Mouse (Mus musculus) embryonic facial prominence, embryonic 15.5 days (tissue): ENCODE data around the gene Gemin7. TPM values are rescaled to one million over a fixed set of nuclear protein-coding genes. Genes with fewer than 3 reads are reported as not detected.

Experiments
- ATAC-seq: fragments of 200-750 bp; cut with Nextera tagmentation; 2 replicates; pipeline ENCODE4 v1.8.0; 2017; ENCODE audit warnings: low read depth, moderate TSS enrichment; ENCODE audit not compliant: insufficient number of reproducible peaks, low FRiP score, low TSS enrichment
- H3K27ac ChIP-seq: fragments of 300-500 bp; sonication (generic); replicated peaks from 2 replicates; pipeline ENCODE4 v1.5.1; 2015; ENCODE audit warnings: mild to moderate bottlenecking, inconsistent platforms
- H3K27me3 ChIP-seq: fragments of 300-500 bp; sonication (generic); 2 replicates; pipeline ENCODE4 v1.6.1; 2015; ENCODE audit warnings: inconsistent platforms
- H3K36me3 ChIP-seq: fragments of 300-500 bp; sonication (generic); 2 replicates; pipeline ENCODE4 v1.6.1; 2015; ENCODE audit warnings: mild to moderate bottlenecking, inconsistent platforms
- H3K4me1 ChIP-seq: fragments of 300-500 bp; sonication (generic); 2 replicates; pipeline ENCODE4 v1.6.1; 2015; ENCODE audit warnings: inconsistent platforms
- H3K4me2 ChIP-seq: fragments of 300-500 bp; sonication (generic); replicated peaks from 2 replicates; pipeline ENCODE4 v1.6.1; 2015; ENCODE audit warnings: mild to moderate bottlenecking, inconsistent platforms
- H3K4me3 ChIP-seq: fragments of 300-500 bp; sonication (generic); replicated peaks from 2 replicates; pipeline ENCODE4 v1.5.1; 2015; ENCODE audit warnings: mild to moderate bottlenecking, inconsistent platforms
- H3K9ac ChIP-seq: fragments of 300-500 bp; sonication (generic); 2 replicates; pipeline ENCODE4 v1.6.1; 2015; ENCODE audit warnings: inconsistent platforms
- H3K9me3 ChIP-seq: fragments of 300-500 bp; sonication (generic); replicated peaks from 2 replicates; pipeline ENCODE4 v1.6.1; 2016; ENCODE audit warnings: inconsistent platforms
- WGBS: fragments of 180-500 bp; shearing (Covaris S2); methylation state at CpG from one replicate; pipeline ENCODE4 v1.1.7; 2015; 5-methylcytosine and 5-hydroxymethylcytosine counted together
- polyA plus RNA-seq: library from polyadenylated mRNA; unstranded; fragments of >200 nt; fragmentation: Nextera tagmentation; extraction: Ambion mirVana; gene quantifications from 2 replicates; pipeline ENCODE4 v1.2.1, GENCODE M21; 2015

Gemin7 gene
- polyA plus RNA-seq, 1 experiment from 2014 or later = 149 TPM

- Histone ChIP-seq H3K27ac (peak overlapping the region; percentile 60), H3K27me3 (no peaks in the 10 kb centered on the region), H3K9ac (no peak overlapping the region), H3K36me3 (no peaks in the 10 kb centered on the region), H3K4me3 (no peak overlapping the region), H3K4me2 (no peak overlapping the region), H3K4me1 (peaks cover 36% of the 10 kb centered on the region), H3K9me3 (no peaks in the 10 kb centered on the region)
- WGBS = 53% methylated on average over 8 of the region's 8 CpGs
- peak; percentile 84 for ATAC-seq
These were observed 35.2 kb downstream of the Gemin7 start for GRCm38 (mm10) chr7:19542155-19542691.

- no peak overlapping the region for H3K9ac ChIP-seq
- H3K4me2 ChIP-seq = no peak overlapping the region
- peak; percentile 11 for ATAC-seq
- H3K27me3 ChIP-seq = no peaks in the 10 kb centered on the region
- H3K27ac ChIP-seq = peak overlapping the region; percentile 60; the same call in 1 of the 2 replicates
- H3K9me3 ChIP-seq = no peaks in the 10 kb centered on the region
- H3K4me3 ChIP-seq = no peak overlapping the region
- H3K4me1 ChIP-seq = peaks cover 36% of the 10 kb centered on the region
- 73% methylated on average over 7 of the region's 7 CpGs for WGBS
- no peaks in the 10 kb centered on the region for H3K36me3 ChIP-seq
These were observed 35.7 kb downstream of the Gemin7 start for GRCm38 (mm10) chr7:19541681-19542154.

- Histone ChIP-seq H3K4me1 (peaks cover 29% of the 10 kb centered on the region), H3K4me3 (no peak overlapping the region), H3K4me2 (no peak overlapping the region), H3K27me3 (no peaks in the 10 kb centered on the region), H3K36me3 (no peaks in the 10 kb centered on the region), H3K27ac (no peak overlapping the region), H3K9ac (no peak overlapping the region), H3K9me3 (no peaks in the 10 kb centered on the region)
- WGBS = 87% methylated on average over 2 of the region's 2 CpGs
- ATAC-seq = no peak
These were observed 36.4 kb downstream of the Gemin7 start for GRCm38 (mm10) chr7:19540771-19541566.

DNA sequence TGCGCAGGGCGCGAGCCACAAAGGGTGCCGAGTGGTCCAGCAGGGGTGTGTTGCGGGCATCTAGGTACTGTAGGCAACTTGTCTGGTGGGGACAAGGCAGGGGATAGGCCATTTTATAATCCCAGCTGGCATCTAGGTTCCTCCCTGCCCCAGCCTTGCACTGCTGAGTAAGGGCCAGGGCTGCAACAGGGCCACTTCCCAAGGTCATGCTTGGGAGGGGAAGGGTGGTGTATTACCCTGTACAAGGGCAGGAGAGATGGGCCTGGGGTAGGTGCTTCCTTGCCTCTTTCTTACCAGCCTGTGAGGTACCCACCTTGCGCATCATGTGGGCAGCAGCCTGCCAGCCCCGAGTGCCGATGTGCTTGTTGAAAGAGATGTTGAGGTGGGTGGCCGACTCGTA, 42.7 kb downstream of the Gemin7 start:
- peaks cover 60% of the 10 kb centered on the region for H3K36me3 ChIP-seq
- H3K9ac ChIP-seq = no peak overlapping the region
- H3K4me3 ChIP-seq = no peak overlapping the region
- WGBS = 93% methylated on average over 10 of the region's 10 CpGs
- H3K9me3 ChIP-seq = no peaks in the 10 kb centered on the region
- no peaks in the 10 kb centered on the region for H3K4me1 ChIP-seq
- no peak for ATAC-seq
- no peak overlapping the region for H3K27ac ChIP-seq
- no peak overlapping the region for H3K4me2 ChIP-seq
- H3K27me3 ChIP-seq = no peaks in the 10 kb centered on the region

DNA sequence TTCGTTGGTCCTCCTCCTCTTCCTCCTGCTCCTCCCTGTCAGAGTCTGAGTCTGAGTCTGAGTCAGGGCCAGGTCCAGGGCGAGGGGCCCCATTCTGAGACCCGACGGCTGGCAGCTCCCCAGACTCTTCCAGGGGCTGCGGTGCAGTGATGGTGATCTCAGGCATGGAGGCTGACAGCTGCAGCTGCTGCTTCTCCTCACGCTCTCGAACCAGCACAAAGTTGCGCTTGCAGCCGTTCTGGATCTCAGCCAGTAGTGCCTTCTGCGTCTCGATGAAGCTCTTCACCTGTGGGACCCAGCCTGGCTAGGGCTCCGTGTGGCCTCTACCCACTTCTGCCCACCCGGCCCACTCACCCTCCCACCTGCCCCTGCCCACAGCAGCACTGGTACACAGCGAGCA, 45.2 kb downstream of the Gemin7 start:
- H3K9ac ChIP-seq = no peak overlapping the region
- no peak overlapping the region for H3K4me3 ChIP-seq
- H3K36me3 ChIP-seq = peaks cover 74% of the 10 kb centered on the region
- 86% methylated on average over 14 of the region's 14 CpGs for WGBS
- no peak overlapping the region for H3K27ac ChIP-seq
- no peaks in the 10 kb centered on the region for H3K4me1 ChIP-seq
- no peaks in the 10 kb centered on the region for H3K27me3 ChIP-seq
- H3K4me2 ChIP-seq = no peak overlapping the region
- no peak for ATAC-seq
- H3K9me3 ChIP-seq = no peaks in the 10 kb centered on the region

- no peak overlapping the region for H3K4me3 ChIP-seq
- H3K27ac ChIP-seq = no peak overlapping the region
- no peak for ATAC-seq
- H3K4me2 ChIP-seq = no peak overlapping the region
- H3K9ac ChIP-seq = no peak overlapping the region
- H3K4me1 ChIP-seq = no peaks in the 10 kb centered on the region
- H3K27me3 ChIP-seq = no peaks in the 10 kb centered on the region
- H3K36me3 ChIP-seq = peaks cover 74% of the 10 kb centered on the region
- 75% methylated on average over 10 of the region's 10 CpGs for WGBS
- no peaks in the 10 kb centered on the region for H3K9me3 ChIP-seq
These were observed 46.3 kb downstream of the Gemin7 start for GRCm38 (mm10) chr7:19531077-19531476.

GRCm38 (mm10) chr7:19525105-19525481, 52.3 kb downstream of the Gemin7 start:
- H3K4me3 ChIP-seq = no peak overlapping the region
- peaks cover 18% of the 10 kb centered on the region for H3K36me3 ChIP-seq
- no peak overlapping the region for H3K9ac ChIP-seq
- H3K4me1 ChIP-seq = peaks cover 23% of the 10 kb centered on the region
- H3K27ac ChIP-seq = no peak overlapping the region
- no peak overlapping the region for H3K4me2 ChIP-seq
- ATAC-seq = no peak
- peaks cover 56% of the 10 kb centered on the region for H3K27me3 ChIP-seq
- 67% methylated on average over 2 of the region's 2 CpGs for WGBS
- no peaks in the 10 kb centered on the region for H3K9me3 ChIP-seq

DNA sequence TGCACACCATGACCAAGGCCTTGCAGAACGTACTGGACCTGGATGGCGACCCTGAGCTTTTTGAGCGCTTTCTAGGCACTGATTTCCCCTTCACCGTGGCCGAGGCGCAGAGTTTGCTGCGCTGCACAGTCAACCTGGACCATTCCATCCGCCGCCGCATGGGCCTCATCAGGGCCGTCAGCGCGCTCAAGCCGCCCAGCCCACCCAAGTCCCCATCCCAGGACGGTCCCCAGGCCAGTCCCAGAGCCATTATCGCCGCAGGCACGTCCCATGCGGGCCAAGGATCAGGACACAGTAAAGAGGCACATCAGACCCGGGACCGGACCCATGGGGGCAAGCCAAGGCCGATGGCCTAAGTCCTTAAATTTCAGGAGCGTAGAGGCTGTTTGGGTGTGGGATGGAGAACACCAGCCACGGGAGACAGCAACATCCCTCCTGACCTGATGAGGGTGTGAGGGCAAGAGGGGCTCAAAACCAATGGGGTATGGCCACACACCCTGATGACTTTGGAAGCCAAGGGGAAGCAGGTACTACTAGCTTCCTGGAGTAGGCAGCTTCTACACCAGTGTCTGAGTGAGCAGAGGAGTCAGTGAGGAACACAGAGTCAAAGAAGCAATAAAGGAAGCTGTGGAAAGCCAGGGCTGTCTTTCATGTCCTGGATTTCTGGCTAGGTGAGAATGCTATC, 52.8 kb downstream of the Gemin7 start:
- Histone ChIP-seq H3K9ac (no peak overlapping the region), H3K4me2 (peak overlapping the region; percentile 89), H3K4me1 (peaks cover 29% of the 10 kb centered on the region), H3K27me3 (peaks cover 61% of the 10 kb centered on the region), H3K36me3 (peaks cover 13% of the 10 kb centered on the region), H3K27ac (no peak overlapping the region), H3K9me3 (no peaks in the 10 kb centered on the region), H3K4me3 (peak overlapping the region; percentile 46)
- ATAC-seq = no peak
- 9% methylated on average over 24 of the region's 24 CpGs for WGBS

GRCm38 (mm10) chr7:19523757-19524419, 53.5 kb downstream of the Gemin7 start:
- 0 out of 2 replicates have a peak, but pooled peaks have one; percentile 47 for ATAC-seq
- Histone ChIP-seq H3K27me3 (peaks cover 68% of the 10 kb centered on the region), H3K9ac (peak overlapping the region; percentile 15; the same call in 1 of the 2 replicates), H3K27ac (no peak overlapping the region), H3K36me3 (peaks cover 6% of the 10 kb centered on the region), H3K4me3 (peak overlapping the region; percentile 46), H3K9me3 (no peaks in the 10 kb centered on the region), H3K4me1 (peaks cover 29% of the 10 kb centered on the region), H3K4me2 (peak overlapping the region; percentile 89)
- WGBS = 1% methylated on average over 64 of the region's 64 CpGs

GRCm38 (mm10) chr7:19523017-19523756, 54.2 kb downstream of the Gemin7 start:
- peak overlapping the region; percentile 46 for H3K4me3 ChIP-seq
- H3K27ac ChIP-seq = no peak overlapping the region
- H3K27me3 ChIP-seq = peaks cover 75% of the 10 kb centered on the region
- 8% methylated on average over 72 of the region's 72 CpGs for WGBS
- H3K4me2 ChIP-seq = peak overlapping the region; percentile 89
- H3K36me3 ChIP-seq = no peaks in the 10 kb centered on the region
- no peaks in the 10 kb centered on the region for H3K9me3 ChIP-seq
- H3K9ac ChIP-seq = 0 out of 2 replicates have a peak overlapping the region, but pooled peaks have one; percentile 15
- ATAC-seq = no peak
- peaks cover 29% of the 10 kb centered on the region for H3K4me1 ChIP-seq
